Mouse (Mus musculus): Measurements from ENCODE around the gene 1700003F12Rik.

DNA sequence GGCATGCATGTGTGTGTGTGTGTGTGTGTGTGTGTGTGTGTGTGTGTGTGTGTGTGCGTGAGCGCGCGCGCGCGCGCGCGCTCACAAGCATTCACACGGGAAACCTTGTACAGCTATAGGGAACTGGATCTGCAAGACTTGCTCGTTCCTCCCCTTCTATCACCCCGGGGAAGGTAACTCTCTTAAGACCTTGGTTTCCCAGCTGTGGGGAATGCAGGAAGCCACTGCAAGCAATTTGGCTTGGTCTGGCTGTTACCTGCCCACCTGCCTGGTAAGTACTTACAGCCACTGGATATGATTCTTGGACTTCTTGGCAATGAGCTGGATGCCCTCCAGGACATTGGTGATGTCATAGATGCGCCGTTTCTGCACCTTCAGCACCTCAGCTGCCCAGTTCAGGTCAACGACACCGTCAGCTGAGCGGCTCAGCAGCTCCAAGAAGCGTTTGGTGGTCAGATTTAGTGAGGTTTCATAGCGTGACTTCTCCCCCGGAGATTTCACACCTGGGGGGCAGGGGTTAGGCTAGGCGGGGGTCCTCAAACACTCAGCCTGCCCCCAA is 16.8 kb downstream of the 1700003F12Rik start:
- no peak for TF ChIP-seq CTCF (IDR thresholded peaks at IDR 0.05; ENCODE audit: low read depth, low read length)
- no peak for TF ChIP-seq POLR2A (IDR thresholded peaks at IDR 0.05; ENCODE audit: extremely low read depth, insufficient read depth, low read length)
